Mouse (Mus musculus) kidney, adult 8-10 months (tissue): ENCODE data around the gene Gm21776.
"Not testable (repeated sequence)": the region's sequence is repeated elsewhere in the genome, so short reads cannot be mapped to it uniquely, and the experiment has no call there.

Source experiments
- DNase-seq, 2 experiments: peaks; one replicate each; pipeline ENCODE4 v3.0.0; 2022

The Gm21776 gene

DNA sequence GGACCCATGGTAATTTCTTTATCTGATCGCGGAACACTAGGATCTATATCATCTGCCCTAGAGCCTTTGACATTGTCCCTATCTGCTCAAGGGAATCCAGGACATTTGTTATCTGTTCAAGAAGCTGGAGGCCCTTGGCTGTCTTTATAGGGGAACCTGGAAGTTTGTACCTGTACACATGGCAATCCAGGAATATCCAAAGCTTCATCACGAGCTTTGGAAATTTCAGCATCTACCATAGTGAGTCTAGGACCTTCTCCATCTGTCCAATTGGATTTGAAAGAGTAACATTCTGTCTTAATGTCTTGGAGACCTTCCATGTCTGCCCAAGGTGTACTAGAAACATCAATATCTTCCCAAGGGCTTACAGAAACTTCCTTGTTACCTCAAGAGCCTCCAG is at the start of gene Gm21776:
Gm21776 (plus strand) TSS at position 301 of the 400 bp plus-strand sequence.
- DNase-seq = not testable (repeated sequence)
